Mouse (Mus musculus) ZHBTc4 (cell line): ENCODE measurements around the gene Mpzl1.
"Not testable (repeated sequence)": the region's sequence is repeated elsewhere in the genome, so short reads cannot be mapped to it uniquely, and the experiment has no call there.

Source experiments
- DNase-seq: peaks from one replicate; pipeline ENCODE4 v3.0.0-alpha.2; 2011; ENCODE audit warnings: low read depth, low spot score

Mpzl1 gene

GRCm38 (mm10) chr1:165634151-165634884 lies at the start of gene Mpzl1:
Mpzl1 (minus strand) TSS chr1:165634538.
- peak; percentile 99 for DNase-seq

- DNase-seq, result no peak
Measured at GRCm38 (mm10) chr1:165682056-165682853, 47.9 kb upstream of the Mpzl1 start.

DNA sequence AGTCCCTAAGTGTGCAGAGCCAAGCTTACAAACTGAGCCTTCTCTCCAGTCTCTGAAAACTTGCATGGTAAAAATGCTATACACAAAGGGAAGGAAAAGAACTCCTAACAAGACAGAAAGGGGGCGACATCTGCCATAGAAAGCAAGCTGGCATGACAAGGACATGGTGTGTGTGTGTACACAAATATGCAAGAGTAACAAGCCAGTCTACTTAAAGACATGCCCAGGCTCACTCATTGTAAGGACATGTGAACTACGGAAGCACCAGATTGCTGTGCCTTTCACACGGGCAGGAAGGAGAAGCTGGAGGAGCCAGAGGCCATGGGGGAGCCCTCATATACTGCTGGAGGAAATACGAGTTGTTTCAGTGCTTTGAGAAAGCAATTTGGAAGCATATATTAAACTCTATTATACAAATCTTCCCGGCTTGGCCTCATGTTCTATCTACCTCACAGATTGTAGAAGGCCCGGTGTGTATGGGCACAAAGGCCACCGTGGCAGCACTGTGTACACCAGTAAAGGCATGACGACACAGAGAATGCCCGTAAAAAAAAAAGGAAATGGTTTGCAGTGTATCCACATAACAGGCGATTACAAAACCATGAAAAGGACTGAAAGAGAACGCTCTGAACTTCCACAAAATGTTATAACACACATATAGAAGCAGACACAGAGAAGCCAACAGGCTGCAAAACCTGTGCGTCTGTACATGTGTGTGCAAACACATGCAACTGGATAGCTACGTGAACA lies 46.9 kb upstream of the Mpzl1 start:
- DNase-seq, result no peak

DNA sequence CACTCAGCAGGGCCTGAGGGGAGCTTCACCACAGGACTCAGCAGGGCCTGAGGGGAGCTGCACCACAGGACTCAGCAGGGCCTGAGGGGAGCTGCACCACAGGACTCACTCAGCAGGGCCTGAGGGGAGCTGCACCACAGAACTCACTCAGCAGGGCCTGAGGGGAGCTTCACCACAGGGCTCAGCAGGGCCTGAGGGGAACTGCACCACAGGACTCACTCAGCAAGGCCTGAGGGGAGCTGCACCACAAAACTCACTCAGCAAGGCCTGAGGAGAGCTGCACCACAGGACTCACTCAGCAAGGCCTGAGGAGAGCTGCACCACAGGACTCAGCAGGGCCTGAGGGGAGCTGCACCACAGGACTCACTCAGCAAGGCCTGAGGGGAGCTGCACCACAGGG lies 45.7 kb upstream of the Mpzl1 start:
- not testable (repeated sequence) for DNase-seq

GRCm38 (mm10) chr1:165679618-165679997 lies 45.3 kb upstream of the Mpzl1 start:
- no peak for DNase-seq

- DNase-seq, result peak; percentile 71
Measured at GRCm38 (mm10) chr1:165678861-165679617, 44.7 kb upstream of the Mpzl1 start.

GRCm38 (mm10) chr1:165677558-165677957 lies 43.2 kb upstream of the Mpzl1 start:
- no peak for DNase-seq

DNA sequence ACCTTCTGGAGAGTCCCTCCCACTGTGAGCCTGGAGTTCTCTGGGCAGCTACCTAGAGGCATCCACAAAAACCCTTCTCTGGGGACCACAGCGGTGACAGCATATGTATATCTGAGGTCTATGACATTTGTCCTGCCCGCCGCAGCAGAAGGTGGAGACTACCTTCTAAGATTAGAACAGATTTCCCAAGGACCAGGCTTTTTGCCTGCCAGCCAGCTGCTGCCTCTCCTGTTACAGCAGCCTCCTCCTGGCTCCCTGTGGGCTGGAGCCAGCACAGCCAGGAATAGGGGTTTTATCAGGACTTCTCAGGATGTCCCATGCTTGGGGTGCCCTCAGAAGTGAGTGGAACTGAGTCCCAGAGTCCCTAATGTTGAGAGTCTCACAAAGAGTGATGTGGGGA lies 42.7 kb upstream of the Mpzl1 start:
- DNase-seq, result no peak

GRCm38 (mm10) chr1:165675167-165675566 lies 40.8 kb upstream of the Mpzl1 start:
- DNase-seq, result no peak

- peak; percentile 31 for DNase-seq
Measured at GRCm38 (mm10) chr1:165672355-165672754, 38.0 kb upstream of the Mpzl1 start.

- DNase-seq, result no peak
Measured at GRCm38 (mm10) chr1:165670056-165670455, 35.7 kb upstream of the Mpzl1 start.

DNA sequence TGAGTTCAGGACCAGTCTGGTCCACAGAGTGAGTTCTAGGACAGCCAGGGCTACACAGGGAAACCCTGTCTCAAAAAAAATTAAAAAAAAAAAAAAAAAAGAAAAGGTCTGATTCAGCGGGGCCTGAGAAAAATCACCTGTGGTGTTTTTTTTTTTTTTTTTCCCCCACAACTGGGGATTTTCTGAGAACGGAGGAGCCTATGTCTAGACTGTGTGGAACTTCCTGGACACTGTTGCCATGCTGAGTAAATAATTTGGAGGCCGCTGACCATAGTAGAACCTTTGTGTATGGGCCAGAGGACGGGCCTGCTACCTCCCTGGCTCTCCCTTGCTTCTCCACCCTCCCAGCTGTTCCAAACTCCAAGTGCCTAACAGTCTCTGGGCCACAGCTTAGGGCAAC lies 34.6 kb upstream of the Mpzl1 start:
- no peak for DNase-seq

DNA sequence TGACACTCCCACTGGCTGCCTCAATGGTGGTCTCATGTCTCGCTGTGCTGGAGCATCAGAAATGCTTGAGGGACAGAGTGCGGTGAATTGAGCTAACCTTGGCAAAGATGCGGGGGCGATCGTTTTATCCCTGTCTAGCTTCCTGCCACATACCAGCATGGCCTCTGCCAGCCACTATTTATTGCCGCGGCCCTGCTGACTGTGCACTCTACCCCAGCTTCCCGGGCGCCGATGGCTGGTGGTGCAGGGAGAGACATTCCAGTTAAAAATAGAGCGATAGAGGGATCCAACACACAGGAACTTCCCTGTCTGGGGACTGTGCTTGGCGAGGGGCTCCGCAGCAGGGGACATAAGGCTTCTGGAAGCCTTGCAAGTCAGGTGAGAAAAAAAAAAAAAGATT lies 33.0 kb upstream of the Mpzl1 start:
- DNase-seq, result no peak

- no peak for DNase-seq
Measured at GRCm38 (mm10) chr1:165666944-165667343, 32.6 kb upstream of the Mpzl1 start.

- DNase-seq, result no peak
Measured at GRCm38 (mm10) chr1:165665758-165666157, 31.4 kb upstream of the Mpzl1 start.

DNA sequence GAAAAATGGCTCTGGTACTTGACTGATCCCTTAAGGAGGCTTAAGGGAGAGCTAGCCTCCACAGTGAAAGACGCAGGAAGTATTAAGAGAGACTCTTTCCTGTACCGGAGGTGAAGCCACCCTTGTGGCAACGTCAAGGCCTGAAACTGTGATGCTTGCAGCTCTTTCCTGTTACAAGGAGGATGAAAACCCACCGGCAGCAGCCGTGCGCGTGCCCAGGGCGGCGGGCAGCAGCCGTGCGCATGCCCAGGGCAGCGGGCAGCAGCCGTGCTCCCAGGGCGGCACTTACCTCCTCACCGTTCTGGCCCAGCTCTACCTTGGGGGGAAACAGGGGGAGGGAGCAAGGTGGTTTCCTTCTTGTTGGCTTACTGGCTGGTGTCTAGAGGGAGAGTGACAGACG lies 28.9 kb upstream of the Mpzl1 start:
- no peak for DNase-seq

DNA sequence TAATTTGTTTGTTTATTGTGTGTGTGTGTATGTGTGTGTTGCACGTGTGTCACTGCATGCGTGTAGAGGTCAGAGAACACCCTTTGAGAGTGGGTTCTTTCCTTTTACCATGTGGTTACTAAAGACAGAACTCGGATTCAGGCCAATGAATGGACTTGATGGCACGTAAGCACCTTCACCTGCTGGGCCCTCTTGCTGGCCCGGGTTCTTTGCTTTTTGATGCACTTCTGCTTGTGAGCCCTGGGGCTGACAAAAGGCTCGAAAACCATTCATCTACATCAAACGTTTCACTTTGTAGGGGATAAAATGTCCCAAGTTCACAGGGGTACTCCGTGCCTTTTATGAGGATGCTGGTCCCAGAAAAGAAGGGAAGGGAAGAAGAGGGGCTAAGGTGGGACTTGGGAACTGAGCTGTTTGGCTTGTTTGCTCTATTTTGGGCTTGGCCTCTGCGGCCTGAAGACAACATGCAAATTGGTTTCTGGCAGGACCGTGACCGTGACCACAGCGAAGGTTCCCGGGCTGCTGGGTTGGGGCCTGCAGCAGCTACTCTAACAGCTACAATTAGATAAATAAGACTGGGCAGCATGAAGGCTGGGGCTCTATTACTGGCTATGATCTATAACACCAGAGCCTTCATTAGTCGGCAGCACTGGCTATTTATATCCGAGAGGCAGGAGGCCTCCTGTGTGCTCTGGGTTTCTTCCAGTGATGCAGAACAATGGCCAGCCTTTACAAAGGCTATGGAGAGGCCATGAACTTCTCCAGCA lies 28.3 kb upstream of the Mpzl1 start:
- DNase-seq, result no peak

DNA sequence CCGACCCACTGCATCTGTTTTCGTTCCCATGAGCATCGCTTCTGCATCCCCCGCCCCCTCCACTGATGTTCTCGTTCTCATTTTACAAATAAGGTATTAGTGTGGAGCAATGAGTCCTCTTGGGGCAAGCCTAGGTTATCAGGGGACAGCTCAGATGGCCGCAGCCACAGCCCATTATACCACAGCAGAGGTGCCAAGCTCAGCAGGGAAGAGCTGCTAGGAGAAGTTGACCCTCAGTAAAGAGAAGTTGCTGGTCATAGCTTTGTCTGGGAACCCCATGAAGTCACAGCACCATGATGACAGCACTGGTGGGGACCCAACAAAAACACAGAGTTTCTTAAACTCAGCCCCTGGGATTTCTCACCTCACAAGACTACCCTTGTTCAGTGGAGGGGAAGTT lies 27.4 kb upstream of the Mpzl1 start:
- DNase-seq, result no peak

- DNase-seq, result no peak
Measured at GRCm38 (mm10) chr1:165661191-165661590, 26.9 kb upstream of the Mpzl1 start.

GRCm38 (mm10) chr1:165660774-165661173 lies 26.4 kb upstream of the Mpzl1 start:
- peak; percentile 68 for DNase-seq

DNA sequence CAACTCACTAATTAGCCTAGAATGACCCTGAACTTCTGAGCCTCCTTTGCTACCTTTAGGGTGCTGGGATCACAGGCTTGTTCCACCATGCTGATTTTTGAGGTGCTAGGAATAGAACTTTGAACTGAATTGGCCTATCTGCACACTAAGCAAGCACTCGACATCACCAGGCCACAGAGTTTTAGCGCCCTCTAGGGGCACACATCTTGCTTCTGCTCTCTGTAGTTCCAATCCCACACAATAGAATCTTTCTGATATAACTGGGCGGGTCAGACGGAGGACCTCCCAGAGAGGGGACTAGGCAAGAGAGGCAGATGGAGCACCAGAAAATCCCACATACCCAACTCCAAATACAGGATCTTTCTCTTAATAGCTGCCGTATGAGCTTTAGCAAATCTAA lies 24.3 kb upstream of the Mpzl1 start:
- peak; percentile 89 for DNase-seq
